Mouse (Mus musculus): ENCODE measurements around the gene Crabp1.

- TF ChIP-seq CTCF (IDR thresholded peaks at IDR 0.05; ENCODE audit: low read depth, low read length): no peak
- TF ChIP-seq POLR2A (IDR thresholded peaks at IDR 0.05; ENCODE audit: insufficient read depth, low read length): no peak
Observed at GRCm38 (mm10) chr9:54785215-54785614, 20.7 kb downstream of the Crabp1 start.

All from ES-Bruce4 (cell line).